Mouse (Mus musculus) mouse trophoblast stem cell (cell line): Measurements from ENCODE around the gene Sdc4.

Source experiments
- in situ Hi-C, 2 experiments: fragments of 300-500 bp; cut with MseI, MboI; formaldehyde crosslinking; loops; 2 replicates in 1 of 2; 3 replicates in 1 of 2; pipeline ENCODE4 v1.15.1; 2025

Sdc4 gene

GRCm38 (mm10) chr2:164443460-164444000 is at the start of gene Sdc4:
Gene Sdc4 (minus strand): TSS chr2:164443887.
- in situ Hi-C loops: no loop called here

GRCm38 (mm10) chr2:164487812-164488211 is 44.1 kb upstream of the Sdc4 start:
- in situ Hi-C loops: no loop called here

- in situ Hi-C loops: no loop called here
Measured at GRCm38 (mm10) chr2:164487115-164487527, 43.4 kb upstream of the Sdc4 start.

- in situ Hi-C loops: no loop called here
Measured at GRCm38 (mm10) chr2:164486258-164487114, 42.8 kb upstream of the Sdc4 start.

- in situ Hi-C loops: no loop called here
Measured at GRCm38 (mm10) chr2:164485681-164486257, 42.1 kb upstream of the Sdc4 start, which contains the start of gene Dbndd2. Gene Dbndd2 (plus strand): TSS chr2:164486106.

GRCm38 (mm10) chr2:164473624-164474023 is 29.9 kb upstream of the Sdc4 start, which contains the start of gene Trp53tg5:
Gene Trp53tg5 (minus strand): TSS chr2:164473724.
- in situ Hi-C loops: no loop called here

- in situ Hi-C loops: no loop called here
Measured at GRCm38 (mm10) chr2:164470254-164470653, 26.6 kb upstream of the Sdc4 start.

- in situ Hi-C loops: no loop called here
Measured at GRCm38 (mm10) chr2:164466787-164467186, 23.1 kb upstream of the Sdc4 start.

- in situ Hi-C loops: no loop called here
Measured at GRCm38 (mm10) chr2:164465161-164465560, 21.5 kb upstream of the Sdc4 start.

GRCm38 (mm10) chr2:164460745-164461551 is 17.3 kb upstream of the Sdc4 start, which contains the start of gene Gm20458:
Gene Gm20458 (plus strand): TSS chr2:164460967.
- in situ Hi-C loops: no loop called here

- in situ Hi-C loops: no loop called here
Measured at GRCm38 (mm10) chr2:164458535-164458934, 14.8 kb upstream of the Sdc4 start.

GRCm38 (mm10) chr2:164457942-164458341 is 14.3 kb upstream of the Sdc4 start:
- in situ Hi-C loops: no loop called here

- in situ Hi-C loops: no loop called here
Measured at GRCm38 (mm10) chr2:164456864-164457300, 13.2 kb upstream of the Sdc4 start, which contains the start of gene Sys1. Gene Sys1 (plus strand): TSS chr2:164456964.

- in situ Hi-C loops: no loop called here
Measured at GRCm38 (mm10) chr2:164456413-164456812, 12.7 kb upstream of the Sdc4 start.

GRCm38 (mm10) chr2:164455421-164456190 is 11.9 kb upstream of the Sdc4 start:
- in situ Hi-C loops: no loop called here

GRCm38 (mm10) chr2:164454846-164455245 is 11.2 kb upstream of the Sdc4 start:
- in situ Hi-C loops: no loop called here

GRCm38 (mm10) chr2:164453887-164454500 is 10.3 kb upstream of the Sdc4 start:
- in situ Hi-C loops: no loop called here

- in situ Hi-C loops: no loop called here
Measured at GRCm38 (mm10) chr2:164453047-164453757, 9.5 kb upstream of the Sdc4 start.

- in situ Hi-C loops: no loop called here
Measured at GRCm38 (mm10) chr2:164452000-164452676, 8.5 kb upstream of the Sdc4 start.
